Mouse (Mus musculus): Measurements from ENCODE around the gene Enoph1. TPM values are rescaled to one million over a fixed set of nuclear protein-coding genes. Genes with fewer than 3 reads are reported as not detected.
A peak's percentile ranks its signal among the peaks of the same experiment; 100 is the strongest.

Enoph1 gene
- polyA plus RNA-seq, 1 experiment from 2014 or later, result 59.0 TPM

DNA sequence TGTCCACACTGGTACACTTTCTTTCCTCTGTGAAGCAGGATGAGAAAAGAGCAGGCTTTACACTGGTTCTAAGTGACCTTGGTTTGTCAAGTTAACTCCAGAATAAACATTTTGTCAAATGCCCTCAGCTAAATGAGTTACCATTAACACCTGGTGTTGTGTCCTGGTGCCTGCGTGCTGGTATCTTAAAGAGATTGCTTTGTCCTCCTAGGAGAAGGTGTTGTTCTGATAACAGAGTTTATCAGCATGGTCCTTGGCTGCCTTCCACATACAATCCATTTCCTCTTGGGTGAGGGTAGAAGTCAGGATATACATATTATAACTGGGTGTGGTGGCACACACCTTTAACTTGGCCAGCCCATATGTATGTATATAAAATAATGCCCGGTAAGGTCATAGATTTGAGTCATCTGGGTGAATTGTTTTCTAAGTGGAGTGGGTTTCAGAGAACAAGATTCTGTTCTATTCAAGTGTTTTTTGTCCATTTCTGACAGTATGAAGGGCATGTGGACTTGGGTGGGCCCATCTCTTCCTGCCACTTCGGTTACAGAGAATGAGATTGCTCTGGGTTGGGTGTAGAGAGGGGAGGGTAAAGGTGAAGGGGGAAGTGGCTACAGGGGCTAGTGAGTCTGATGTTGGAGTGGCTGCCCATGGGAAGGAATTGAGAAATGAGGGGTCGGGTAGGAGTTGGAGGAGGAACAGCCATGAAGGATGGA is 33.3 kb upstream of the Enoph1 start:
- Histone ChIP-seq H3K27ac (replicated peaks; ENCODE audit: low read depth, low read length) (no peak overlapping the region), H3K4me2 (ENCODE audit: low read depth, low read length) (no peak overlapping the region), H3K4me3 (ENCODE audit: low read depth, low read length) (no peak overlapping the region), H3K9ac (replicated peaks; ENCODE audit: low read length) (no peak overlapping the region), H3K4me1 (ENCODE audit: control insufficient read depth, insufficient read depth, low read length) (no peaks in the 10 kb centered on the region), H3K9me3 (replicated peaks; ENCODE audit: control insufficient read depth, low read length) (no peaks in the 10 kb centered on the region), H3K27me3 (ENCODE audit: control insufficient read depth, insufficient read depth, low read length) (no peaks in the 10 kb centered on the region), H3K36me3 (replicated peaks; ENCODE audit: control insufficient read depth, insufficient read depth, low read depth, low read length) (no peaks in the 10 kb centered on the region)
- DNase-seq (ENCODE audit: low spot score) (no peak), ATAC-seq (replicated peaks; ENCODE audit: insufficient number of reproducible peaks, low FRiP score, low TSS enrichment, low read depth) (0 out of 2 replicates have a peak, but pooled peaks have one; percentile 39)
- 85% methylated on average over 4 of the region's 4 CpGs for WGBS

DNA sequence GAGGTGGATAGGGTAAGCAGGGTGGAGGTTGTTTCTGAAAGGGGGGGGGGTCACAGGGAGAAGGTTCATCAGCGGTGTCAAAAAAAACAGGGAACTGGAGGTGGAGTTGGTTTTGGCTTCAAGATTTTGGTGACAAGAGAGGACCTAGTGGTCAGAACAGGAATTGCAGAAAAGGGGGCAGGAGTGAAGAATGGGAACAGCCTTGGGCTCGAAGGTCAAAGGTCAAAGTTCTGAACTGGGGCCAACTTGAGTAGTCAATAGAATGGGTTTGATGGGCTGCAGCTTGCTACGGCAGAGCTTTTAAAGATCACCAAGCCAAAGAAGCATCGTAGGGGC is 32.8 kb upstream of the Enoph1 start:
- H3K36me3 ChIP-seq (replicated peaks; ENCODE audit: control insufficient read depth, insufficient read depth, low read depth, low read length), result no peaks in the 10 kb centered on the region
- H3K4me3 ChIP-seq (ENCODE audit: low read depth, low read length), result no peak overlapping the region
- no peaks in the 10 kb centered on the region for H3K4me1 ChIP-seq (ENCODE audit: control insufficient read depth, insufficient read depth, low read length)
- DNase-seq (ENCODE audit: low spot score) (peak; percentile 41), ATAC-seq (replicated peaks; ENCODE audit: insufficient number of reproducible peaks, low FRiP score, low TSS enrichment, low read depth) (no peak)
- no peaks in the 10 kb centered on the region for H3K9me3 ChIP-seq (replicated peaks; ENCODE audit: control insufficient read depth, low read length)
- H3K27ac ChIP-seq (replicated peaks; ENCODE audit: low read depth, low read length), result no peak overlapping the region
- no peak overlapping the region for H3K9ac ChIP-seq (replicated peaks; ENCODE audit: low read length)
- H3K27me3 ChIP-seq (ENCODE audit: control insufficient read depth, insufficient read depth, low read length), result no peaks in the 10 kb centered on the region
- 83% methylated on average over 4 of the region's 4 CpGs for WGBS
- no peak overlapping the region for H3K4me2 ChIP-seq (ENCODE audit: low read depth, low read length)

DNA sequence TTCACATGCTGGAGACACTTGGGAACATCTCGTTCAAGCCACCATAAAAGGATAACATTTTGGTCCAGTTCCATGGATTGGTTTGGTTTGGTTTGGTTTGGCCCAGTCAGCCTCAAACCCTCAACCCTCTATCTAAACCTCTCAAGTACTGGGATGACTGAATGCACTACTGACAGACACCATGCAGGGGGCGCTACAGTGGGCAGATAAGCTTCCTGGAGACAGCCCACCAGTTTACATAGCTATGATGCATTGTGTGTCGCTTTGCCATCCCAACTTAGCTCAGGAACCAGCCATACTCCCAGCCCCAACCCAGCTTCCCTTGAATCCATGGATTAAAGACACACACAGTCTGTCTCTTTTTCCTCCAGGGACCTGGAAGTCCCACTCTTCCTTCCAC is 31.3 kb upstream of the Enoph1 start:
- H3K4me2 ChIP-seq (ENCODE audit: low read depth, low read length), result no peak overlapping the region
- H3K9me3 ChIP-seq (replicated peaks; ENCODE audit: control insufficient read depth, low read length), result no peaks in the 10 kb centered on the region
- DNase-seq (ENCODE audit: low spot score), result no peak
- no peak for ATAC-seq (replicated peaks; ENCODE audit: insufficient number of reproducible peaks, low FRiP score, low TSS enrichment, low read depth)
- no peaks in the 10 kb centered on the region for H3K27me3 ChIP-seq (ENCODE audit: control insufficient read depth, insufficient read depth, low read length)
- no peak overlapping the region for H3K4me3 ChIP-seq (ENCODE audit: low read depth, low read length)
- no peaks in the 10 kb centered on the region for H3K36me3 ChIP-seq (replicated peaks; ENCODE audit: control insufficient read depth, insufficient read depth, low read depth, low read length)
- no peak overlapping the region for H3K9ac ChIP-seq (replicated peaks; ENCODE audit: low read length)
- H3K4me1 ChIP-seq (ENCODE audit: control insufficient read depth, insufficient read depth, low read length), result no peaks in the 10 kb centered on the region
- no peak overlapping the region for H3K27ac ChIP-seq (replicated peaks; ENCODE audit: low read depth, low read length)
- WGBS, result 56% methylated on average over 3 of the region's 3 CpGs

DNA sequence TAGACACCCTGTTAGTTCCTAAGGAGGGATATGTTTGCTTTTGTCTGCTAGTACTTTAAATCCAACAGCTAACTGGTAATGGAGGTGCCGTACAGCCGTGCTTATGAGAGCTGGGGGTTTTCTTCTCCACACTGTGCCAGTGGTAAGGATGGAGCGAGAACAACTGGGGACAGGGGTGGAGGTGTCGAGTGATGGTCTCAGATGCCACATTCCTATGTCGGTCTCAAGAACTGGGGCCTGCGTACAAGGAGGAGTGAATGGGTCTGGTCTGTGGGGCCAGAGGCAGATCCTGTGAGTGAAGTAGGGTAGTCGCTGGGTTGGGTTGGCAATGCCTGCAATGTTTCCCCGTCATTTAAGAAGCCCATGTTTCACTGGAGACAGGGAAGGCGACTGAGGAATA is 27.2 kb upstream of the Enoph1 start:
- Histone ChIP-seq H3K36me3 (replicated peaks; ENCODE audit: control insufficient read depth, insufficient read depth, low read depth, low read length) (no peaks in the 10 kb centered on the region), H3K4me1 (ENCODE audit: control insufficient read depth, insufficient read depth, low read length) (no peaks in the 10 kb centered on the region), H3K27me3 (ENCODE audit: control insufficient read depth, insufficient read depth, low read length) (no peaks in the 10 kb centered on the region), H3K4me2 (ENCODE audit: low read depth, low read length) (no peak overlapping the region), H3K9ac (replicated peaks; ENCODE audit: low read length) (no peak overlapping the region), H3K27ac (replicated peaks; ENCODE audit: low read depth, low read length) (no peak overlapping the region), H3K4me3 (ENCODE audit: low read depth, low read length) (no peak overlapping the region), H3K9me3 (replicated peaks; ENCODE audit: control insufficient read depth, low read length) (no peaks in the 10 kb centered on the region)
- DNase-seq (ENCODE audit: low spot score) (no peak), ATAC-seq (replicated peaks; ENCODE audit: insufficient number of reproducible peaks, low FRiP score, low TSS enrichment, low read depth) (no peak)
- 82% methylated on average over 9 of the region's 9 CpGs for WGBS

DNA sequence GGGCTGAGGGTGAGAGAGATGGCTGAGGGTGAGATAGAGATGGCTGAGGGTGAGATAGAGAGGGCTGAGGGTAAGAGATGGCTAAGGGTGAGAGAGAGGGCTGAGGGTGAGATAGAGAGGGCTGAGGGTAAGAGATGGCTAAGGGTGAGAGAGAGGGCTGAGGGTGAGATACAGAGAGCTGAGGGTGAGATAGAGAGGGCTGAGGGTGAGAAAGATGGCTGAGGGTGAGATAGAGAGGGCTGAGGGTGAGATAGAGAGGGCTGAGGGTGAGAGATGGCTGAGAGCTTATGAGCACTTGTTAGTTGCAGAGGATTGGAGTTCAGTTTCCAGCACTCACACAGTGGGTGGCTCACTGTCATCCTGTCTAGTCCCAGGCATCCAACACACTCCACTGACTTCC is 19.7 kb upstream of the Enoph1 start:
- no peak overlapping the region for H3K9ac ChIP-seq (replicated peaks; ENCODE audit: low read length)
- H3K4me3 ChIP-seq (ENCODE audit: low read depth, low read length), result no peak overlapping the region
- no peak overlapping the region for H3K27ac ChIP-seq (replicated peaks; ENCODE audit: low read depth, low read length)
- no peaks in the 10 kb centered on the region for H3K36me3 ChIP-seq (replicated peaks; ENCODE audit: control insufficient read depth, insufficient read depth, low read depth, low read length)
- H3K9me3 ChIP-seq (replicated peaks; ENCODE audit: control insufficient read depth, low read length), result no peaks in the 10 kb centered on the region
- ATAC-seq (replicated peaks; ENCODE audit: insufficient number of reproducible peaks, low FRiP score, low TSS enrichment, low read depth) (no peak), DNase-seq (ENCODE audit: low spot score) (no peak)
- H3K4me2 ChIP-seq (ENCODE audit: low read depth, low read length), result no peak overlapping the region
- H3K4me1 ChIP-seq (ENCODE audit: control insufficient read depth, insufficient read depth, low read length), result no peaks in the 10 kb centered on the region
- no peaks in the 10 kb centered on the region for H3K27me3 ChIP-seq (ENCODE audit: control insufficient read depth, insufficient read depth, low read length)

DNA sequence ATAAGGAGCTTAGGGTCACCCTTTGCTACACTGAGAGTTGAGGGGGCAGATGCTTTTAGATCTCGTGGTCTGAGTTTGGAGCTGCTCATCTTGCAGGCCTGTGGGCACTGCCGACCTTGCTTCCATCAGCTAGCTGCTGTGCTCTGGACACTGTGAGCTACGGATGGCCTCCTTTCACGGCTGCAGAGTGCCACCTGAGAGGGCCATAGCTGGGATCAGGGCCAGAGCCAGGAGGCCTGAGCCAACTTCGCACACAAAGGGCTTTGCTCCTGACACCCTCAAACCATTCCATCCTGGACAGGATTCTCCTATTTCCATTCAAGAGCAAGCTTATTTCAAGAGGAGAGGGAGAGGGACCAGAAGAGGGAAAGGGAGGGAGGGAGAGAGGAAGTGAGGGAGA is 15.4 kb upstream of the Enoph1 start:
- Histone ChIP-seq H3K4me2 (ENCODE audit: low read depth, low read length) (no peak overlapping the region), H3K9me3 (replicated peaks; ENCODE audit: control insufficient read depth, low read length) (no peaks in the 10 kb centered on the region), H3K27me3 (ENCODE audit: control insufficient read depth, insufficient read depth, low read length) (no peaks in the 10 kb centered on the region), H3K9ac (replicated peaks; ENCODE audit: low read length) (no peak overlapping the region), H3K27ac (replicated peaks; ENCODE audit: low read depth, low read length) (no peak overlapping the region), H3K4me1 (ENCODE audit: control insufficient read depth, insufficient read depth, low read length) (no peaks in the 10 kb centered on the region), H3K36me3 (replicated peaks; ENCODE audit: control insufficient read depth, insufficient read depth, low read depth, low read length) (no peaks in the 10 kb centered on the region), H3K4me3 (ENCODE audit: low read depth, low read length) (no peak overlapping the region)
- DNase-seq (ENCODE audit: low spot score), result no peak
- WGBS, result 75% methylated on average over 5 of the region's 5 CpGs
- no peak for ATAC-seq (replicated peaks; ENCODE audit: insufficient number of reproducible peaks, low FRiP score, low TSS enrichment, low read depth)

DNA sequence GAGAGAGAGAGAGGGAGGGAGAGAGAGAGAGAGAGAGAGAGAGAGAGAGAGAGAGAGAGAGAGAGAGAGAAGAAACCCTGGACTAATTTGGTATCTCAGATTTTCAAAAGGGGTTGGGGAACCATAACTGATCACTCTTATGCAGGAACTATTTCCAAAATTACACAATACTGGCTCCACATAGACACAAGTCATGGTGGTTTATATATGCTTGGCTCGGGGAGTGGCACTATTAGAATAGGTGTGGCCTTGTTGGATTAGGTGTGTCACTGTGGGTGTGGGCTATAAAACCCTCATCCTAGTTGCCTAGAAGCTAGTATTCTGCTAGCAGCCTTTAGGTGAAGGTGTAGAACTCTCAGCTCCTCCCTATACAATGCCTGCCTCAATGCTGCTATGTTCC is 14.9 kb upstream of the Enoph1 start:
- Histone ChIP-seq H3K36me3 (replicated peaks; ENCODE audit: control insufficient read depth, insufficient read depth, low read depth, low read length) (no peaks in the 10 kb centered on the region), H3K27me3 (ENCODE audit: control insufficient read depth, insufficient read depth, low read length) (no peaks in the 10 kb centered on the region), H3K4me2 (ENCODE audit: low read depth, low read length) (no peak overlapping the region), H3K27ac (replicated peaks; ENCODE audit: low read depth, low read length) (no peak overlapping the region), H3K4me3 (ENCODE audit: low read depth, low read length) (no peak overlapping the region), H3K9ac (replicated peaks; ENCODE audit: low read length) (no peak overlapping the region), H3K4me1 (ENCODE audit: control insufficient read depth, insufficient read depth, low read length) (no peaks in the 10 kb centered on the region), H3K9me3 (replicated peaks; ENCODE audit: control insufficient read depth, low read length) (no peaks in the 10 kb centered on the region)
- WGBS, result 94% methylated on average over 1 of the region's 1 CpGs
- ATAC-seq (replicated peaks; ENCODE audit: insufficient number of reproducible peaks, low FRiP score, low TSS enrichment, low read depth) (no peak), DNase-seq (ENCODE audit: low spot score) (no peak)

DNA sequence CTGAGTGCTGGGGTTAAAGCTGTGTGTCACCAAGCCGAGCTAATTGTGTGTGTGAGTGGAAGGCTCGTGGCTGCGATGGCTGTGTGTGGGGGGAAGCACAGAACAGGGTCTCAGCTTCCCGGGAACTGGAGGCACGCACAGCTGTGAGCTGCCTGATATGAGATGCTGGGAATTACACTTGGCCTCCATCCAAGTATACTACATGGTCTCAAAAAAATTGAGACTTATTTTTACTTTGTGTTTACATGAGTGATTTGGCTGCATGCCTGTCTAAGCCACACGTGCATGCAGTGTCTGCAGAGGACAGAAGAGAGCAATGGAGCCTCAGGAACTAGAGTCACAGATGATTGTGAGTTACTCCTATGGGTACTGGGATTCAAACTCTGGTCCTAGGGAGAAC is 9.7 kb upstream of the Enoph1 start:
- Histone ChIP-seq H3K9me3 (replicated peaks; ENCODE audit: control insufficient read depth, low read length) (no peaks in the 10 kb centered on the region), H3K4me3 (ENCODE audit: low read depth, low read length) (no peak overlapping the region), H3K4me1 (ENCODE audit: control insufficient read depth, insufficient read depth, low read length) (no peaks in the 10 kb centered on the region), H3K27ac (replicated peaks; ENCODE audit: low read depth, low read length) (no peak overlapping the region), H3K27me3 (ENCODE audit: control insufficient read depth, insufficient read depth, low read length) (no peaks in the 10 kb centered on the region), H3K36me3 (replicated peaks; ENCODE audit: control insufficient read depth, insufficient read depth, low read depth, low read length) (peaks cover 2% of the 10 kb centered on the region), H3K4me2 (ENCODE audit: low read depth, low read length) (no peak overlapping the region), H3K9ac (replicated peaks; ENCODE audit: low read length) (no peak overlapping the region)
- no peak for DNase-seq (ENCODE audit: low spot score)
- ATAC-seq (replicated peaks; ENCODE audit: insufficient number of reproducible peaks, low FRiP score, low TSS enrichment, low read depth), result peak; percentile 71
- 52% methylated on average over 6 of the region's 6 CpGs for WGBS
